32 mouse cellular contexts compared by ENCODE assay signal in the genomic region with DNA sequence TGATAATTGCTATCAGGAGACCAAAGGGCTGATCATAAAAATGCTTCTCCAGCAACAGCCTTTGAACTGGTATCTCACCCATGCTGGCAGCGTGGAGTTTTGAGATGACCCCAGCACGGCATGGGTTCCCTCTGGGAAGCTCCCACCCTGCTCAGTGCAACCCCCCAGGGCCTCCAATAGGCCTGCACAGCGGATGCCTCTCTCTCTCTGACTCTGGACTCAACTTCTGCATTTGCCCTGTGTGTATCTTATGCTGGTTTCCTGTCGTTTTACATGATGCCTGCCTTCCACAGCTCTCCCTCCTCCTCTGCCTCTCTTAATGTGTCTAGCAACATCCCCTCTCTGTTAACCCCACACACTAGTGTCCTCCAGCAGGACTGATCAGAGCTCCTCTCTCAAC. TPM values are rescaled to one million over a fixed set of nuclear protein-coding genes. Genes with fewer than 3 reads are reported as not detected.
DNase-seq lines count a peak whose midpoint lies in the region; ATAC-seq and TF ChIP-seq lines count a peak whose summit lies in the region.
"Had no signal": no experiment of that assay in that cellular context is flagged by ENCODE, and none has a peak within 500 bp of the region (broad histone marks: within the 10 kb centered on the region; RNA-seq: fewer than 3 reads in every experiment).

No protein-coding gene starts in this region.

- peak; percentile 84 for ATAC-seq in intestine, embryonic 16.5 days
- ATAC-seq in lung, postnatal 0 days, result no peak
- no peak for ATAC-seq in midbrain, postnatal 0 days (ENCODE audit: low FRiP score)
- ATAC-seq: liver, embryonic 12.5 days; Patski had no signal

- WGBS in intestine, embryonic 16.5 days, result 45% methylated on average over 4 of the region's 4 CpGs
- 22% methylated on average over 4 of the region's 4 CpGs for whole genome bisulfite sequencing in small intestine, adult 2 months
- WGBS in lung, postnatal 0 days, result 53% methylated on average over 4 of the region's 4 CpGs
- WGBS in midbrain, postnatal 0 days, result 75% methylated on average over 4 of the region's 4 CpGs
- 69% methylated on average over 4 of the region's 4 CpGs for WGBS in embryonic facial prominence, embryonic 10.5 days

- peak; percentile 24 for DNase-seq in 416B (ENCODE audit: low read depth)
- DNase-seq in MEL-GATA-1-ER (ENCODE audit: extremely low read depth, low read depth), result peak; percentile 56
- no peak for DNase-seq in lung, postnatal 0 days (ENCODE audit: low spot score)
- DNase-seq in midbrain, postnatal 0 days (ENCODE audit: low spot score), result no peak
- DNase-seq in embryonic facial prominence, embryonic 10.5 days (ENCODE audit: low spot score), result no peak
- DNase-seq: adrenal gland, postnatal 25 days; cerebellum, adult 11-12 months; cerebellum, adult 9-11 months; gastrocnemius, postnatal 14 days; heart, adult 11 months; heart, postnatal 36 days; kidney, adult 18-20 months; kidney, postnatal 25 days; lung, adult 18-20 months; lung, postnatal 10 days; thymus, adult 18-20 months; thymus, postnatal 25 days had no signal

- peak overlapping the region; percentile 37; the same call in 1 of the 2 replicates for H3K27ac ChIP-seq in intestine, embryonic 16.5 days (ENCODE audit: low read length)
- H3K27ac ChIP-seq in small intestine, adult 2 months (ENCODE audit: insufficient read depth, low read depth, low read length), result peak overlapping the region; percentile 66; the same call in 1 of the 2 replicates
- H3K27ac ChIP-seq in lung, postnatal 0 days (ENCODE audit: low read length), result no peak overlapping the region
- no peak overlapping the region for H3K27ac ChIP-seq in midbrain, postnatal 0 days (ENCODE audit: low read depth, low read length)
- H3K27ac ChIP-seq in embryonic facial prominence, embryonic 10.5 days (replicated peaks), result no peak overlapping the region
- H3K27ac ChIP-seq: embryonic facial prominence, embryonic 15.5 days; forebrain, embryonic 12.5 days; heart, embryonic 10.5 days; heart, embryonic 15.5 days; hindbrain, embryonic 13.5 days; kidney, embryonic 15.5 days; limb, embryonic 13.5 days; liver, embryonic 12.5 days; macrophage; neural tube, embryonic 13.5 days; stomach, postnatal 0 days had no signal

- no peaks in the 10 kb centered on the region for H3K9me3 ChIP-seq in intestine, embryonic 16.5 days (ENCODE audit: control insufficient read depth, low read length)
- H3K9me3 ChIP-seq in lung, postnatal 0 days (ENCODE audit: low read length), result no peaks in the 10 kb centered on the region
- no peaks in the 10 kb centered on the region for H3K9me3 ChIP-seq in midbrain, postnatal 0 days (ENCODE audit: low read length)
- no peaks in the 10 kb centered on the region for H3K9me3 ChIP-seq in embryonic facial prominence, embryonic 10.5 days
- H3K9me3 ChIP-seq: embryonic facial prominence, embryonic 15.5 days; forebrain, embryonic 12.5 days; heart, embryonic 10.5 days; heart, embryonic 15.5 days; hindbrain, embryonic 13.5 days; kidney, embryonic 15.5 days; limb, embryonic 13.5 days; liver, embryonic 12.5 days; neural tube, embryonic 13.5 days had no signal

- H3K36me3 ChIP-seq in intestine, embryonic 16.5 days (ENCODE audit: control insufficient read depth, insufficient read depth, low read length), result no peaks in the 10 kb centered on the region
- peaks cover 41% of the 10 kb centered on the region for H3K36me3 ChIP-seq in small intestine, adult 2 months (ENCODE audit: control insufficient read depth, insufficient read depth, low read length)
- H3K36me3 ChIP-seq in lung, postnatal 0 days (ENCODE audit: insufficient read depth, low read length), result no peaks in the 10 kb centered on the region
- H3K36me3 ChIP-seq in midbrain, postnatal 0 days (ENCODE audit: insufficient read depth, low read length), result no peaks in the 10 kb centered on the region
- peaks cover 5% of the 10 kb centered on the region; the same call in 1 of the 2 replicates for H3K36me3 ChIP-seq in embryonic facial prominence, embryonic 10.5 days (replicated peaks)
- H3K36me3 ChIP-seq: embryonic facial prominence, embryonic 15.5 days; forebrain, embryonic 12.5 days; heart, embryonic 10.5 days; heart, embryonic 15.5 days; hindbrain, embryonic 13.5 days; kidney, embryonic 15.5 days; limb, embryonic 13.5 days; liver, embryonic 12.5 days; neural tube, embryonic 13.5 days had no signal

- H3K4me3 ChIP-seq in intestine, embryonic 16.5 days (ENCODE audit: low read length), result no peak overlapping the region
- H3K4me3 ChIP-seq in small intestine, adult 2 months (ENCODE audit: low read depth, low read length), result no peak overlapping the region
- H3K4me3 ChIP-seq in lung, postnatal 0 days (ENCODE audit: low read depth, low read length), result no peak overlapping the region
- H3K4me3 ChIP-seq in midbrain, postnatal 0 days (ENCODE audit: low read depth, low read length), result no peak overlapping the region
- no peak overlapping the region for H3K4me3 ChIP-seq in embryonic facial prominence, embryonic 10.5 days
- H3K4me3 ChIP-seq: embryonic facial prominence, embryonic 15.5 days; forebrain, embryonic 12.5 days; heart, embryonic 10.5 days; heart, embryonic 15.5 days; hindbrain, embryonic 13.5 days; kidney, embryonic 15.5 days; limb, embryonic 13.5 days; liver, embryonic 12.5 days; neural tube, embryonic 13.5 days had no signal

- no peak for TF ChIP-seq POLR2A in small intestine, adult 2 months (IDR thresholded peaks at IDR 0.05; ENCODE audit: low read depth, low read length)

- TF ChIP-seq CTCF in small intestine, adult 2 months (IDR thresholded peaks at IDR 0.05; ENCODE audit: extremely low read depth, insufficient read length, insufficient replicate concordance, low read depth, low read length), result no peak
- TF ChIP-seq CTCF in lung, postnatal 0 days (IDR thresholded peaks at IDR 0.05), result no peak
- TF ChIP-seq CTCF in midbrain, postnatal 0 days (IDR thresholded peaks at IDR 0.05), result no peak

- H3K4me2 ChIP-seq in intestine, embryonic 16.5 days (ENCODE audit: low read depth, low read length), result no peak overlapping the region
- H3K4me2 ChIP-seq in lung, postnatal 0 days (replicated peaks; ENCODE audit: low read depth, low read length), result no peak overlapping the region
- H3K4me2 ChIP-seq in midbrain, postnatal 0 days (ENCODE audit: low read depth, low read length, poor library complexity, severe bottlenecking), result no peak overlapping the region
- H3K4me2 ChIP-seq: embryonic facial prominence, embryonic 15.5 days; forebrain, embryonic 12.5 days; heart, embryonic 15.5 days; hindbrain, embryonic 13.5 days; kidney, embryonic 15.5 days; limb, embryonic 13.5 days; liver, embryonic 12.5 days; midbrain, embryonic 11.5 days; neural tube, embryonic 13.5 days had no signal

- 0 out of 2 replicates have a peak overlapping the region, but pooled peaks have one; percentile 14 for H3K9ac ChIP-seq in intestine, embryonic 16.5 days (ENCODE audit: low read depth, low read length)
- no peak overlapping the region for H3K9ac ChIP-seq in lung, postnatal 0 days (replicated peaks; ENCODE audit: low read depth)
- no peak overlapping the region for H3K9ac ChIP-seq in midbrain, postnatal 0 days (replicated peaks; ENCODE audit: low read length, poor library complexity, severe bottlenecking)
- H3K9ac ChIP-seq: embryonic facial prominence, embryonic 15.5 days; forebrain, embryonic 12.5 days; heart, embryonic 15.5 days; hindbrain, embryonic 13.5 days; kidney, embryonic 15.5 days; limb, embryonic 13.5 days; liver, embryonic 12.5 days; neural tube, embryonic 13.5 days had no signal

- H3K4me1 ChIP-seq in intestine, embryonic 16.5 days (ENCODE audit: control insufficient read depth, insufficient read depth, low read length), result no peaks in the 10 kb centered on the region
- peaks cover 8% of the 10 kb centered on the region; the same call in 1 of the 2 replicates for H3K4me1 ChIP-seq in small intestine, adult 2 months (ENCODE audit: control insufficient read depth, insufficient read depth, insufficient read length, low read length)
- no peaks in the 10 kb centered on the region for H3K4me1 ChIP-seq in lung, postnatal 0 days (ENCODE audit: insufficient read depth, low read depth, low read length)
- no peaks in the 10 kb centered on the region for H3K4me1 ChIP-seq in midbrain, postnatal 0 days (ENCODE audit: insufficient read depth, low read length)
- no peaks in the 10 kb centered on the region for H3K4me1 ChIP-seq in embryonic facial prominence, embryonic 10.5 days
- H3K4me1 ChIP-seq: embryonic facial prominence, embryonic 15.5 days; forebrain, embryonic 12.5 days; heart, embryonic 10.5 days; heart, embryonic 15.5 days; hindbrain, embryonic 13.5 days; kidney, embryonic 15.5 days; limb, embryonic 13.5 days; liver, embryonic 12.5 days; neural tube, embryonic 13.5 days had no signal

- no peak for TF ChIP-seq EP300 in lung, postnatal 0 days (IDR thresholded peaks at IDR 0.05)

- no peaks in the 10 kb centered on the region for H3K27me3 ChIP-seq in intestine, embryonic 16.5 days (replicated peaks; ENCODE audit: control insufficient read depth, insufficient read depth, low read length)
- H3K27me3 ChIP-seq in small intestine, adult 2 months (ENCODE audit: control insufficient read depth, insufficient read depth, low read length), result no peaks in the 10 kb centered on the region
- no peaks in the 10 kb centered on the region for H3K27me3 ChIP-seq in lung, postnatal 0 days (replicated peaks; ENCODE audit: insufficient read depth, low read length)
- no peaks in the 10 kb centered on the region for H3K27me3 ChIP-seq in midbrain, postnatal 0 days (ENCODE audit: insufficient read depth, low read length)
- no peaks in the 10 kb centered on the region for H3K27me3 ChIP-seq in embryonic facial prominence, embryonic 10.5 days (replicated peaks; ENCODE audit: low read depth, poor library complexity, severe bottlenecking)
- H3K27me3 ChIP-seq: embryonic facial prominence, embryonic 15.5 days; forebrain, embryonic 12.5 days; heart, embryonic 15.5 days; hindbrain, embryonic 13.5 days; kidney, embryonic 15.5 days; limb, embryonic 13.5 days; liver, embryonic 12.5 days; neural tube, embryonic 13.5 days; Patski had no signal

RNA-seq across cellular contexts. Expression of a gene that starts 13.5 kb away (rescaled TPM):
- 45.3 and 80.2 TPM in 2 replicates for polyA plus RNA-seq in intestine, embryonic 16.5 days (2015; fragmentation: Nextera tagmentation; extraction: Ambion mirVana)
- polyA plus RNA-seq in small intestine, adult 2 months (2012; rRNA removed), result 69.2 and 416 TPM in 2 replicates
- not detected in 2 replicates for polyA plus RNA-seq in lung, postnatal 0 days (2015; fragmentation: Nextera tagmentation; extraction: Ambion mirVana)
- total RNA-seq in midbrain, postnatal 0 days (2014; rRNA removed), result 0.28 and 0.38 TPM in 2 replicates
- 0.49 and 0.70 TPM in 2 replicates for polyA plus RNA-seq in midbrain, postnatal 0 days (2015; fragmentation: Nextera tagmentation; extraction: Ambion mirVana)
- 0.31 and 0.55 TPM in 2 replicates for polyA plus RNA-seq in embryonic facial prominence, embryonic 10.5 days (2016; fragmentation: Nextera tagmentation; extraction: Ambion mirVana)
- total RNA-seq: gastrocnemius, postnatal 14 days; heart, postnatal 36 days had no signal
- polyA plus RNA-seq: liver, embryonic 12.5 days; macrophage had no signal

RNA-seq across cellular contexts. Expression of a gene that starts 44.8 kb away (rescaled TPM):
- 205 and 225 TPM in 2 replicates for polyA plus RNA-seq in intestine, embryonic 16.5 days (2015; fragmentation: Nextera tagmentation; extraction: Ambion mirVana)
- 4.2 and 7.3 TPM in 2 replicates for polyA plus RNA-seq in small intestine, adult 2 months (2012; rRNA removed)
- polyA plus RNA-seq in lung, postnatal 0 days (2015; fragmentation: Nextera tagmentation; extraction: Ambion mirVana), result 37.8 and 38.5 TPM in 2 replicates
- total RNA-seq in midbrain, postnatal 0 days (2014; rRNA removed), result 36.3 and 37.3 TPM in 2 replicates
- polyA plus RNA-seq in midbrain, postnatal 0 days (2015; fragmentation: Nextera tagmentation; extraction: Ambion mirVana), result 31.1 and 31.9 TPM in 2 replicates
- polyA plus RNA-seq in embryonic facial prominence, embryonic 10.5 days (2016; fragmentation: Nextera tagmentation; extraction: Ambion mirVana), result 308 and 329 TPM in 2 replicates

Comparison
In these comparisons a context has a peak if more than half of its experiments do, and no peak if none do; other contexts are left out.
1. DNase-seq: peak in 416B (single experiment) and MEL-GATA-1-ER (single experiment); none in lung, postnatal 0 days (single experiment), midbrain, postnatal 0 days (single experiment) and embryonic facial prominence, embryonic 10.5 days (single experiment).
2. H3K27ac ChIP-seq: peak in intestine, embryonic 16.5 days (single experiment) and small intestine, adult 2 months (single experiment); none in lung, postnatal 0 days (single experiment), midbrain, postnatal 0 days (single experiment) and embryonic facial prominence, embryonic 10.5 days (single experiment).
3. RNA of a gene that starts 13.5 kb away (polyA plus RNA-seq): 69.2 to 416 TPM in small intestine, adult 2 months and 45.3 to 80.2 TPM in intestine, embryonic 16.5 days; 0.49 to 0.70 TPM in midbrain, postnatal 0 days, 0.31 to 0.55 TPM in embryonic facial prominence, embryonic 10.5 days and not detected in lung, postnatal 0 days; every median in the first group is over 10 times any median in the second.